Mouse (Mus musculus): ENCODE results near the gene Pkp4.

- TF ChIP-seq CTCF (IDR thresholded peaks at IDR 0.05; ENCODE audit: borderline replicate concordance, insufficient read depth, low read length) (no peak), POLR2A (IDR thresholded peaks at IDR 0.05; ENCODE audit: low read depth, low read length) (no peak)
Observed at GRCm38 (mm10) chr2:59175926-59176325, 15.3 kb downstream of the Pkp4 start.

Data from embryonic fibroblast, embryonic 13.5 days (primary cell).